15 mouse cellular contexts compared by ENCODE assay signal in genomic region chr5:140019616-140020015, GRCm38 (mm10).
"Had no signal": no experiment of that assay in that cellular context is flagged by ENCODE, and none has a peak within 500 bp of the region (broad histone marks: within the 10 kb centered on the region; RNA-seq: fewer than 3 reads in every experiment).

No protein-coding gene starts in this region.

- H3K9ac ChIP-seq: neural tube, embryonic 15.5 days; stomach, embryonic 15.5 days had no signal

- H3K9me3 ChIP-seq: neural tube, embryonic 15.5 days; stomach, embryonic 15.5 days had no signal

- H3K36me3 ChIP-seq: neural tube, embryonic 15.5 days; stomach, embryonic 15.5 days had no signal

- H3K4me2 ChIP-seq: neural tube, embryonic 15.5 days; stomach, embryonic 15.5 days had no signal

- H3K27me3 ChIP-seq: neural tube, embryonic 15.5 days; stomach, embryonic 15.5 days had no signal

- DNase-seq: retina, postnatal 1 day; right cerebral cortex, adult 18-20 months; right cerebral cortex, postnatal 14 days; right cerebral cortex, postnatal 25 days; right cerebral cortex, postnatal 4 days; spleen, adult 18-20 months; thymus, adult 18-20 months; thymus, adult 2 months; thymus, postnatal 14 days; thymus, postnatal 25 days; thymus, postnatal 36 days; thymus, postnatal 4 days had no signal

- H3K27ac ChIP-seq: stomach, embryonic 15.5 days; stomach, postnatal 0 days had no signal

- H3K4me3 ChIP-seq: neural tube, embryonic 15.5 days; stomach, embryonic 15.5 days had no signal
